Mouse (Mus musculus) layer of hippocampus, adult 2 months (tissue): ENCODE results near the gene Gm28372. TPM values are rescaled to one million over a fixed set of nuclear protein-coding genes. Genes with fewer than 3 reads are reported as not detected.

Source experiments
- DNase-seq, 2 experiments: peaks; one replicate each; pipeline ENCODE4 v3.0.0; 2022; ENCODE audit warnings: low spot score in 2 of 2
- H3K27ac ChIP-seq: fragments of 200-600 bp; 2 replicates; pipeline ENCODE4 v1.8.1; 2022
- H3K4me3 ChIP-seq: fragments of 200-600 bp; 2 replicates; pipeline ENCODE4 v1.8.1; 2022; ENCODE audit warnings: mild to moderate bottlenecking
- CTCF ChIP-seq: fragments of 200-600 bp; conservative IDR thresholded peaks from 2 replicates; pipeline ENCODE4 v1.8.1; 2022; ENCODE audit warnings: antibody characterized with exemption, mild to moderate bottlenecking, moderate library complexity
- total RNA-seq, 2 experiments: library from RNA; stranded (reverse); gene quantifications; 2 replicates each; pipeline ENCODE4 v1.2.3; 2021

Gm28372 gene
- total RNA-seq, 2 experiments from 2014 or later = not detected

DNA sequence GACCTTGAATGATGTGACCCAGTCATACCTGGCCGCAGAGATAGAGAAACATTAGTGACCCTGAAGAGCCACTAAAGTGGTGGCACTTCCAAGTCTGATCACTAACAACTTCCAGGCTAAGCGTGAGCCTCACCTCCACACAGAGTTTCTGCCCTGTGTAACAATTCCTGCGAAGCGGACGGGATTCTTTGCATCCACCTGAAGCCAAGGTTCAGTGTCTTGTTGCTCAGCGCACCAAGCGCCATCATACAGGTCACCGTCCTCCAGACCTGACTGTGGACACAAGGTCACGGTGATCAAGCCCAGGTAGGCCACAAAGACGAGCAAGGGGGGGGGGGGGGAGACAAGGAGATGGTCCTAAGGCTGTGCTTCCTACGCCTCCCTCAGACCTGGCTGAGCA, 9.3 kb upstream of the Gm28372 start:
- H3K27ac ChIP-seq = no peak overlapping the region
- DNase-seq = no peak
- no peak for TF ChIP-seq CTCF
- H3K4me3 ChIP-seq = no peak overlapping the region

DNA sequence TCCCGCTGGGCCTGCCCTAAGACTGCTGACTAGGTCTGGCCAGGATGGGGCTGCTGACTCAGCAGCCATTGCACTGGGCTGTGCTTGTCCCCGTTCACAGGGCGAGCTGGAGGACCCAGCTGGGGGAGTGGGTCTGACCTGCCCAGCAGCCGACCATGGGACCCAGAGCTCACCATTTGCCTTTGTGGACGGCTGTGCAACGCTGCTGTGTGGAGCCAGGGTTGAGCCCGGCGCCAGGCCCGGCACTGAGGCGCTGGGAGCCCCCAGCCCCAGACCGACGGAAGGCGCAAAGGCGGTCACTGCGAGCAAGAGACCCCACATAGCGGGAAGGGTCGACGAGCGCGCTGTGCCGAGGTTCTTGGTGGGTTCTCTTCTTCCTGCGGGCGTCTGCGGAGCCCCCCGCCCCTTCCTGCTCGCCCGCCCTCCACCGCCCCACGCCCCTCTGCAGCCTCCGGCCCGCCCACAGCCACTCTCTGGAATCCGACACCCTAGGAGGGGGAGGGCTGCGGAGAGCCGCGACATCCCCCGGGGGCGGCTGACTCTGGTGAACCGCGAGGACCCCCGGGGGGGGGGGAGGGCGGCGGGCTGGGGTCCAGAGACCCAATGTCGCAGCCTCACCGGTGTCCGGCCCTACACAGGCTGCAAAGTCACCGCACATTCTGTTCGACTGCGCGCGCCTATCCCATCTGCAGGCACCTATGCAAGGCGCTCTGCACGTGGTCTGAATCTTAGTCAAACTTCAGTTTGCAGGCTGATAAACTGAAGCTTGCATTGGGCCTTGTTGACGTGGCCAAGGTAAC, 7.7 kb upstream of the Gm28372 start, which contains the start of gene Cpxm1:
TSS of gene Cpxm1 (minus strand) at position 389 of the 800 bp plus-strand sequence.
- H3K27ac ChIP-seq = 0 out of 2 replicates have a peak within 1 kb of the TSS, but pooled peaks have one; percentile 23
- DNase-seq = no peak
- peak within 1 kb of the TSS; percentile 50 for H3K4me3 ChIP-seq
- no peak for TF ChIP-seq CTCF

GRCm38 (mm10) chr2:130398091-130398490, 6.9 kb upstream of the Gm28372 start:
- Histone ChIP-seq H3K27ac (no peak overlapping the region), H3K4me3 (peak overlapping the region; percentile 50)
- no peak for TF ChIP-seq CTCF
- no peak for DNase-seq

GRCm38 (mm10) chr2:130400046-130400445, 5.0 kb upstream of the Gm28372 start:
- no peak overlapping the region for H3K4me3 ChIP-seq
- no peak for TF ChIP-seq CTCF
- no peak overlapping the region for H3K27ac ChIP-seq
- no peak for DNase-seq

- H3K27ac ChIP-seq = no peak overlapping the region
- no peak for DNase-seq
- no peak for TF ChIP-seq CTCF
- no peak overlapping the region for H3K4me3 ChIP-seq
These were observed 3.1 kb upstream of the Gm28372 start for GRCm38 (mm10) chr2:130401891-130402290.

DNA sequence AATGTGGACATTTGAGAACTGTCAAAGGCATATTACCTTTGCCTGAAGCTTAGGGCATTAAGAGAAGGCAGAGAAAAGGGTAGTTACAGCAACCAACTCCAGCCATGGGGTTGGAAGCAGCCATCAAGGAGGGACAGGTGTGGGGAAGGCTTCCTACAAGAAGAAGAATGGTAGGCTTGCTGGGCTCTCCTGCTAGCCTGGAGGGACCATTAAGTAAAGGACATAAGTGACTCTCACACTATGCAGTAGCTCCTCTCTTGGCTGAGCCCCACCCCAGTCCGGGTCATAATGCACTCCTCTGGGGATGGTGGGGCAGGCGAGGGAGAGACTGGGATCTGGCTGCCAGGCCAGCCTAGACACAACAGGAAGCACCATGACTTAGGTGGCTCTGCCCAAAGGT, 1.1 kb downstream of the Gm28372 start, which contains the start of gene Tmem239:
TSS of gene Tmem239 (plus strand) at position 301 of the 400 bp plus-strand sequence.
- DNase-seq = no peak
- no peak for TF ChIP-seq CTCF
- Histone ChIP-seq H3K4me3 (no peak within 1 kb of the TSS), H3K27ac (no peak within 1 kb of the TSS)

DNA sequence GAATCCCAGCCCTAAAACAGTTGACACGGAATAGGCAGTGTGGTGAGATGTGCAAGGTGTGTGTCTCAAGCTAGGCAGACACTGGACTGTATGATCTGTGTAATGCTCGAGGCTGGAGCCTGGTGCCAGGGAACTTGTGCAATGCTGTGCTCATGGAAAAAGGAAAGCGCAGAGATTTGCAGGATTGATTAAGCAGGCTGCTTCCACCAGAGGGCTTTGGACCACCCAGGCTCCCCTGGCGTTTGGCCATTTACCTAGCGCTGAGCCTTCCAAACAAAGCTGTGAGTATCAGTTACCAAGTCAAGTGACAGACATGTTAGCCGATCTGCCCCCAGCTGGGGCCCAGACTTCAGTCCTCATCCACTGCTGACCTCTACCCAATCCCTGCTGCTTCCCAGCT, 3.2 kb downstream of the Gm28372 start:
- no peak for TF ChIP-seq CTCF
- Histone ChIP-seq H3K4me3 (no peak overlapping the region), H3K27ac (no peak overlapping the region)
- no peak for DNase-seq

GRCm38 (mm10) chr2:130411558-130412495, 6.8 kb downstream of the Gm28372 start:
- H3K4me3 ChIP-seq = no peak overlapping the region
- TF ChIP-seq CTCF = peak; percentile 99
- peak; percentile 70 to 89 for DNase-seq
- no peak overlapping the region for H3K27ac ChIP-seq

DNA sequence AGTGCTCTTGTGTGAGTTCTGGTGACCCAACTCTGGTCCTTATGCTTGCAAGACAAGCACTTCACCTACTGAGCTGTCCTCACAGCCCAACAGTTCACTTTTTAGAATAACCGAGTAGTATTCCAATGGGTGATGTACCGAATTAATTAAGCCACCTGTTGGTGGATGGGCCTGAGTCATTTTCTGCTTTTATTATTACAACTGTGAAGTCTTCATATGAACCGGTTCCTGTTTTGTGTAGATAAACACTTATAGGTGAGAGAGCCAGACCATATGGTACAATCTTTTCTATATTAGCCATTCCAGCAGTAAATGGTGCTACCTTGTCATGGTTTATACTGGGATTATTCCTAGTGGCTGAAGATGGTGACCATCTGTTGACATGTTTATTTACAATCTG, 7.7 kb downstream of the Gm28372 start:
- Histone ChIP-seq H3K27ac (no peak overlapping the region), H3K4me3 (no peak overlapping the region)
- TF ChIP-seq CTCF = no peak
- no peak for DNase-seq

DNA sequence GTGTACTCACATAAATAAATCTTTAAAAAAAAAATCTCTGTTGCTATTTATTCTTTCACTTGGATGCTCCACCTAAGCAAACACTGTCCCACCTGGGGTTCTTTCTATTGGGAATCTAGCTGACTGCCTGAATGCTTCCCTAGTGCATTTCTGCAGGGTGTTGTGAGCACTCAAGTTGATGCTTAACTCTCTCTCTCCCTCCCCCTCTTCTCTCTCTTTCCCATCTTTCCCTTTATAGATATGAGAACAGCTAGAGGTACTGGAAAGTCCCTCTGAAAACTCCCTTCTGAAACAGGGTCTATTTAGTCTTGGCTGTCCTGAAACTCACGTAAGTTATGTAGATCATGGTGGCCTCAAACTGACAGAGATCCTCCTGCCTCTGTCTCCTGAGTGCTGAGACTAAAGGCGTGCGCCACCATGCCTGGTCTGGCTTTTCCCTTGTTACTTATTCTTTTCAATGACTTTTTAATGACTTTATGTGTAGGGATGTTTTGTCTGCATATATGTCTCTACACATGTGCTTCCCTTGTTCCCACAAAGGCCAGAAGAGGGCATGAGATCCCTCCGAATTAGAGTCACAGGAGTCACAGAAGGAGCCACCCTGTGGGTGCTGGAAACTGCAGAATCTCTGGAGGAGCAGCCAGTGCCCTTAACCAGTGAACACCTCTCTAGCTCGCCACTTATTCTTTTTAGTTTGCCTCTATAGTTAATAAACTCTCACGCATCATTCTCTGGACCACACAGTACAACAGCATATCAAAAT, 9.2 kb downstream of the Gm28372 start:
- TF ChIP-seq CTCF = peak; percentile 45
- Histone ChIP-seq H3K27ac (no peak overlapping the region), H3K4me3 (no peak overlapping the region)
- DNase-seq = no peak

GRCm38 (mm10) chr2:130421781-130422620, 17.0 kb downstream of the Gm28372 start:
- DNase-seq = no peak
- Histone ChIP-seq H3K27ac (no peak overlapping the region), H3K4me3 (no peak overlapping the region)
- no peak for TF ChIP-seq CTCF
